Mouse (Mus musculus): ENCODE measurements around the gene Kcnip1. TPM values are rescaled to one million over a fixed set of nuclear protein-coding genes. Genes with fewer than 3 reads are reported as not detected.

Gene Kcnip1
- polyA plus RNA-seq, 1 experiment from 2014 or later: 92.9 TPM

- ATAC-seq (replicated peaks): no peak
- Histone ChIP-seq H3K4me2 (no peak overlapping the region), H3K9me3 (no peaks in the 10 kb centered on the region), H3K36me3 (replicated peaks) (no peaks in the 10 kb centered on the region), H3K4me1 (no peaks in the 10 kb centered on the region), H3K4me3 (no peak overlapping the region), H3K9ac (no peak overlapping the region), H3K27me3 (replicated peaks) (no peaks in the 10 kb centered on the region), H3K27ac (no peak overlapping the region)
- 85% methylated on average over 2 of the region's 2 CpGs for WGBS
Observed at GRCm38 (mm10) chr11:33975121-33975520, 17.8 kb downstream of the Kcnip1 start.

GRCm38 (mm10) chr11:33974341-33975040, 18.5 kb downstream of the Kcnip1 start:
- Histone ChIP-seq H3K4me2 (no peak overlapping the region), H3K36me3 (replicated peaks) (no peaks in the 10 kb centered on the region), H3K9ac (no peak overlapping the region), H3K27ac (no peak overlapping the region), H3K27me3 (replicated peaks) (no peaks in the 10 kb centered on the region), H3K4me3 (no peak overlapping the region), H3K4me1 (no peaks in the 10 kb centered on the region), H3K9me3 (no peaks in the 10 kb centered on the region)
- ATAC-seq (replicated peaks): no peak
- WGBS: 86% methylated on average over 14 of the region's 14 CpGs

- no peak overlapping the region for H3K9ac ChIP-seq
- H3K4me1 ChIP-seq: no peaks in the 10 kb centered on the region
- H3K4me3 ChIP-seq: no peak overlapping the region
- no peaks in the 10 kb centered on the region for H3K9me3 ChIP-seq
- no peaks in the 10 kb centered on the region for H3K36me3 ChIP-seq (replicated peaks)
- no peaks in the 10 kb centered on the region for H3K27me3 ChIP-seq (replicated peaks)
- H3K4me2 ChIP-seq: no peak overlapping the region
- no peak for ATAC-seq (replicated peaks)
- 84% methylated on average over 7 of the region's 7 CpGs for WGBS
- no peak overlapping the region for H3K27ac ChIP-seq
Observed at GRCm38 (mm10) chr11:33972114-33972513, 20.8 kb downstream of the Kcnip1 start.

GRCm38 (mm10) chr11:33969199-33969598, 23.8 kb downstream of the Kcnip1 start:
- ATAC-seq (replicated peaks): no peak
- Histone ChIP-seq H3K9ac (no peak overlapping the region), H3K9me3 (no peaks in the 10 kb centered on the region), H3K36me3 (replicated peaks) (no peaks in the 10 kb centered on the region), H3K4me3 (no peak overlapping the region), H3K27ac (no peak overlapping the region), H3K27me3 (replicated peaks) (no peaks in the 10 kb centered on the region), H3K4me2 (no peak overlapping the region), H3K4me1 (no peaks in the 10 kb centered on the region)
- 83% methylated on average over 3 of the region's 3 CpGs for WGBS

- H3K4me1 ChIP-seq: no peaks in the 10 kb centered on the region
- 82% methylated on average over 4 of the region's 4 CpGs for WGBS
- ATAC-seq (replicated peaks): no peak
Observed at GRCm38 (mm10) chr11:33967708-33968107, 25.2 kb downstream of the Kcnip1 start.

GRCm38 (mm10) chr11:33965380-33965779, 27.6 kb downstream of the Kcnip1 start:
- ATAC-seq (replicated peaks): no peak
- no peak overlapping the region for H3K4me2 ChIP-seq
- H3K4me3 ChIP-seq: no peak overlapping the region
- no peaks in the 10 kb centered on the region for H3K27me3 ChIP-seq (replicated peaks)
- H3K9me3 ChIP-seq: no peaks in the 10 kb centered on the region
- WGBS: 60% methylated on average over 2 of the region's 2 CpGs
- no peaks in the 10 kb centered on the region for H3K4me1 ChIP-seq
- H3K9ac ChIP-seq: no peak overlapping the region
- no peaks in the 10 kb centered on the region for H3K36me3 ChIP-seq (replicated peaks)
- H3K27ac ChIP-seq: no peak overlapping the region

More at GRCm38 (mm10) chr11:33967708-33968107, 25.2 kb downstream of the Kcnip1 start:
- H3K9ac ChIP-seq: no peak overlapping the region
- no peaks in the 10 kb centered on the region for H3K27me3 ChIP-seq (replicated peaks)
- no peak overlapping the region for H3K27ac ChIP-seq
- no peaks in the 10 kb centered on the region for H3K36me3 ChIP-seq (replicated peaks)
- no peak overlapping the region for H3K4me3 ChIP-seq
- no peaks in the 10 kb centered on the region for H3K9me3 ChIP-seq
- H3K4me2 ChIP-seq: no peak overlapping the region

- no peaks in the 10 kb centered on the region for H3K36me3 ChIP-seq (replicated peaks)
- H3K9me3 ChIP-seq: no peaks in the 10 kb centered on the region
- no peak within 1 kb of the TSS for H3K4me3 ChIP-seq
- 54% methylated on average over 6 of the region's 6 CpGs for WGBS
- H3K27ac ChIP-seq: no peak within 1 kb of the TSS
- ATAC-seq (replicated peaks): no peak
- H3K9ac ChIP-seq: no peak within 1 kb of the TSS
- H3K4me2 ChIP-seq: no peak within 1 kb of the TSS
- H3K4me1 ChIP-seq: no peaks in the 10 kb centered on the region
- no peaks in the 10 kb centered on the region for H3K27me3 ChIP-seq (replicated peaks)
Observed at GRCm38 (mm10) chr11:33962688-33963407, 30.1 kb downstream of the Kcnip1 start, which contains the start of gene Kcnmb1. Gene Kcnmb1 (plus strand): TSS chr11:33963013.

GRCm38 (mm10) chr11:33962178-33962577, 30.8 kb downstream of the Kcnip1 start:
- Histone ChIP-seq H3K4me2 (no peak overlapping the region), H3K4me1 (no peaks in the 10 kb centered on the region), H3K27me3 (replicated peaks) (no peaks in the 10 kb centered on the region), H3K4me3 (no peak overlapping the region), H3K9ac (no peak overlapping the region), H3K9me3 (no peaks in the 10 kb centered on the region), H3K27ac (no peak overlapping the region), H3K36me3 (replicated peaks) (no peaks in the 10 kb centered on the region)
- WGBS: 51% methylated on average over 7 of the region's 7 CpGs
- ATAC-seq (replicated peaks): no peak

GRCm38 (mm10) chr11:33958713-33959112, 34.2 kb downstream of the Kcnip1 start:
- Histone ChIP-seq H3K4me1 (no peaks in the 10 kb centered on the region), H3K9me3 (no peaks in the 10 kb centered on the region), H3K27ac (no peak overlapping the region), H3K4me3 (no peak overlapping the region), H3K4me2 (no peak overlapping the region), H3K9ac (no peak overlapping the region), H3K36me3 (replicated peaks) (no peaks in the 10 kb centered on the region), H3K27me3 (replicated peaks) (no peaks in the 10 kb centered on the region)
- WGBS: 89% methylated on average over 8 of the region's 8 CpGs
- ATAC-seq (replicated peaks): no peak

- H3K4me1 ChIP-seq: no peaks in the 10 kb centered on the region
- H3K4me3 ChIP-seq: no peak overlapping the region
- no peaks in the 10 kb centered on the region for H3K27me3 ChIP-seq (replicated peaks)
- no peaks in the 10 kb centered on the region for H3K9me3 ChIP-seq
- 84% methylated on average over 6 of the region's 6 CpGs for WGBS
- ATAC-seq (replicated peaks): no peak
- no peak overlapping the region for H3K9ac ChIP-seq
- no peaks in the 10 kb centered on the region for H3K36me3 ChIP-seq (replicated peaks)
- no peak overlapping the region for H3K27ac ChIP-seq
- H3K4me2 ChIP-seq: no peak overlapping the region
Observed at GRCm38 (mm10) chr11:33957595-33957994, 35.4 kb downstream of the Kcnip1 start.

- 89% methylated on average over 5 of the region's 5 CpGs for WGBS
- Histone ChIP-seq H3K9me3 (no peaks in the 10 kb centered on the region), H3K4me1 (no peaks in the 10 kb centered on the region), H3K27ac (no peak overlapping the region), H3K27me3 (replicated peaks) (no peaks in the 10 kb centered on the region), H3K36me3 (replicated peaks) (no peaks in the 10 kb centered on the region), H3K4me3 (no peak overlapping the region), H3K9ac (no peak overlapping the region), H3K4me2 (no peak overlapping the region)
- no peak for ATAC-seq (replicated peaks)
Observed at GRCm38 (mm10) chr11:33956623-33957022, 36.3 kb downstream of the Kcnip1 start.

GRCm38 (mm10) chr11:33955982-33956381, 37.0 kb downstream of the Kcnip1 start:
- Histone ChIP-seq H3K27me3 (replicated peaks) (no peaks in the 10 kb centered on the region), H3K9ac (no peak overlapping the region), H3K27ac (no peak overlapping the region), H3K4me1 (no peaks in the 10 kb centered on the region), H3K4me2 (no peak overlapping the region), H3K9me3 (no peaks in the 10 kb centered on the region), H3K4me3 (no peak overlapping the region), H3K36me3 (replicated peaks) (no peaks in the 10 kb centered on the region)
- WGBS: 81% methylated on average over 4 of the region's 4 CpGs
- no peak for ATAC-seq (replicated peaks)
